In the genomic region with DNA sequence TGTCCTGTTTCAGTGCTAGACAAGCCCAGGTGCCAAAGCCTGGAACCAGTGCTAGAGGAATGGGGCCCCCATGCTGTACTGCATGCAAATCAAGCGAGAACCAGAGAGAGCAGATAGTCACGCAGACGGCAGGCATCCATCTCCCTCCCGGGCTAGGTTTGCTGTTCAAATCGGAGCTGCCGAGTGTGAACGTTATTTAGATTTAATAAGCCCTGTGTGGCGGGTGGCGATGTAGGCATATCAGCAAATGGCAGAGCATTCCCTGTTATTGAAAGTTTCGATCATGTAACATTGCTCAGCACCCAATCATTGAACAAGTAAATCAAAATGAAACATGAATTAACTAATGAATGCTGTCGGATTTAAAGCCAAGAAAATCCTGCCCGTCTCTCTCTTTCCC, we compare ENCODE assay signal across 12 mouse cellular contexts. TPM values are rescaled to one million over a fixed set of nuclear protein-coding genes. Genes with fewer than 3 reads are reported as not detected.
"Had no signal": no experiment of that assay in that cellular context is flagged by ENCODE, and none has a peak within 500 bp of the region (broad histone marks: within the 10 kb centered on the region; RNA-seq: fewer than 3 reads in every experiment).

No protein-coding gene starts in this region.

- DNase-seq: kidney, postnatal 4 days; right cerebral cortex, adult 18-20 months; right cerebral cortex, postnatal 25 days had no signal

- H3K27ac ChIP-seq: layer of hippocampus, adult 2 months; limb, embryonic 12.5 days; liver, embryonic 13.5 days; lung, embryonic 15.5 days; macrophage had no signal

- H3K4me2 ChIP-seq: limb, embryonic 12.5 days; liver, embryonic 13.5 days; lung, embryonic 15.5 days had no signal

- H3K9ac ChIP-seq: limb, embryonic 12.5 days; liver, embryonic 13.5 days; liver, postnatal 0 days; lung, embryonic 15.5 days; neural tube, embryonic 12.5 days had no signal

- H3K27me3 ChIP-seq: limb, embryonic 12.5 days; liver, embryonic 13.5 days; lung, embryonic 15.5 days; megakaryocyte, embryonic 14.5 days; neural tube, embryonic 12.5 days had no signal

- H3K4me3 ChIP-seq: layer of hippocampus, adult 2 months; limb, embryonic 12.5 days; liver, embryonic 13.5 days; lung, embryonic 15.5 days; megakaryocyte, embryonic 14.5 days; myocyte; neural tube, embryonic 12.5 days had no signal

- H3K4me1 ChIP-seq: liver, embryonic 13.5 days; lung, embryonic 15.5 days; megakaryocyte, embryonic 14.5 days had no signal

- H3K9me3 ChIP-seq: limb, embryonic 12.5 days; liver, embryonic 13.5 days; lung, embryonic 15.5 days had no signal

- H3K36me3 ChIP-seq: limb, embryonic 12.5 days; liver, embryonic 13.5 days; lung, embryonic 15.5 days had no signal

RNA-seq across cellular contexts. Expression of gene Phf21b, which starts 27.2 kb away (rescaled TPM):
- polyA plus RNA-seq: liver, postnatal 0 days had no signal
